Mouse (Mus musculus): ENCODE measurements around the gene Borcs5. TPM values are rescaled to one million over a fixed set of nuclear protein-coding genes. Genes with fewer than 3 reads are reported as not detected.

The Borcs5 gene
- polyA plus RNA-seq, 1 experiment from 2014 or later = 15.1 TPM

DNA sequence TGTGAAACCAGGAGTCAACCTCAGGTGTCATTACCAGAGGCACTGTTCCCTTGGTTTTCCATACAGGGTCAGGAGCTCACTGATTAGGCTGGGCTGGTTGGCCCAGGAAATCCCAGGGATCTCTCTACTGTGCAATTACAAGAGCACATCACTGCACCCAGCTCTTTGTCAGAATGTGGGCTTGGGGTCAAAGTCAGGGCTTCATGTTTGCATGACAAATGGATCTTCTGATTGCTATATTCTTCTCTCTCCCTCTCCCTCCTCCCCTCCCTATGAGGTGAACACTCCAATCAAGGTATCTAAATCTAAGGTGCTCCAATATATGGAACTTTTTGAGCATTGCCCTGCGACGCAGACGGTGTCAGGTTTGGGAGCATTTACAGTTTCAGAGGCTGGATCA is 55.7 kb downstream of the Borcs5 start:
- Histone ChIP-seq H3K27ac (ENCODE audit: low read depth) (no peak overlapping the region), H3K4me3 (ENCODE audit: low read depth, low read length) (no peak overlapping the region), H3K27me3 (replicated peaks; ENCODE audit: control insufficient read depth, insufficient read depth, low read length) (no peaks in the 10 kb centered on the region), H3K9ac (ENCODE audit: low read length) (no peak overlapping the region), H3K4me1 (replicated peaks; ENCODE audit: control insufficient read depth, insufficient read depth, low read length) (no peaks in the 10 kb centered on the region), H3K4me2 (ENCODE audit: low read length) (no peak overlapping the region), H3K9me3 (ENCODE audit: control insufficient read depth, low read length) (no peaks in the 10 kb centered on the region), H3K36me3 (ENCODE audit: control insufficient read depth, insufficient read depth, low read length) (no peaks in the 10 kb centered on the region)
- no peak for DNase-seq (ENCODE audit: low spot score)
- ATAC-seq (replicated peaks; ENCODE audit: low FRiP score, low TSS enrichment, low read depth) = no peak
- 96% methylated on average over 3 of the region's 3 CpGs for WGBS

DNA sequence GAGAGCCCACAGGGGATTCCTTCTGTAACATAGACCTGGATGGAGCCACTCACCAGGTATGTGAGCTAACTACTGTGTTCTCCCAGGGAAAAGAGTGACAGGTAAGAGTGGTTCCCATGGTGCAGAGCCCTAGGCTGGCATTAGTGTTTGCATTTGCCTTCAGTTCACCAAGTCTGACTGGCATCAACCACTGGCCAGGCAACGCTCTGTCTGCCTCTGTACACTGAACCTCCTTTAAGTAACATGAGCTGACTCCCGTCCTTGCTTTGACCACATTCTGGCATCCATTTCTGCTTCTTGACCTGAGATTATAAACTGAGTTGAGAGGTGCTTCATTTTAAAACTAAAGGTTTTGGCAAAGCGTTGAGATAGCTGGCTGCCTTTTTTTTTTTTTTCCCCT is 56.3 kb downstream of the Borcs5 start:
- Histone ChIP-seq H3K27me3 (replicated peaks; ENCODE audit: control insufficient read depth, insufficient read depth, low read length) (no peaks in the 10 kb centered on the region), H3K9ac (ENCODE audit: low read length) (no peak overlapping the region), H3K36me3 (ENCODE audit: control insufficient read depth, insufficient read depth, low read length) (no peaks in the 10 kb centered on the region), H3K27ac (ENCODE audit: low read depth) (no peak overlapping the region), H3K4me3 (ENCODE audit: low read depth, low read length) (no peak overlapping the region), H3K4me1 (replicated peaks; ENCODE audit: control insufficient read depth, insufficient read depth, low read length) (0 out of 2 replicates have a peak, but pooled peaks cover 2% of the 10 kb centered on the region), H3K9me3 (ENCODE audit: control insufficient read depth, low read length) (no peaks in the 10 kb centered on the region), H3K4me2 (ENCODE audit: low read length) (no peak overlapping the region)
- DNase-seq (ENCODE audit: low spot score) (no peak), ATAC-seq (replicated peaks; ENCODE audit: low FRiP score, low TSS enrichment, low read depth) (no peak)
- 64% methylated on average over 3 of the region's 3 CpGs for WGBS

DNA sequence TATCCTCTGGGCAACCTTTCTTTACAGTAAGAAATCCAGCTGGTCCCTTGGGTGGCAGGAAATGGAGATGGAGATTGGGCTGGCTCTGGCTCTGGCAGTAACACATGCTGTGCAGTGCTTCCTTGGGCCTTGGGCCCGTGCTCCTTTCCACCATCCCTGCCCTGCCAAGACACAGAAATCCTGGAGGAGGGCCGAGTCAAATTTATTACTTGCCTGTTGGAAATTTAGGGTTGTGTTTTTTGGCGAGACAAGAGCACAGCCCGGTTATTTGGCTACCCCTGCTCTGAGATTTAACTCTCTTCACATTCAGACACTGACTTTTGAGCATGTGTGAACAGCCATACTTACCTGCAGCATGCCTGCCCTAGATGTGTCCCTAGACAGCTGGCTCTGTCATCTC is 56.8 kb downstream of the Borcs5 start:
- Histone ChIP-seq H3K9ac (ENCODE audit: low read length) (no peak overlapping the region), H3K27ac (ENCODE audit: low read depth) (no peak overlapping the region), H3K4me2 (ENCODE audit: low read length) (no peak overlapping the region), H3K9me3 (ENCODE audit: control insufficient read depth, low read length) (no peaks in the 10 kb centered on the region), H3K4me1 (replicated peaks; ENCODE audit: control insufficient read depth, insufficient read depth, low read length) (0 out of 2 replicates have a peak, but pooled peaks cover 6% of the 10 kb centered on the region), H3K36me3 (ENCODE audit: control insufficient read depth, insufficient read depth, low read length) (no peaks in the 10 kb centered on the region), H3K4me3 (ENCODE audit: low read depth, low read length) (no peak overlapping the region), H3K27me3 (replicated peaks; ENCODE audit: control insufficient read depth, insufficient read depth, low read length) (no peaks in the 10 kb centered on the region)
- ATAC-seq (replicated peaks; ENCODE audit: low FRiP score, low TSS enrichment, low read depth) = no peak
- DNase-seq (ENCODE audit: low spot score) = no peak
- WGBS = 57% methylated on average over 4 of the region's 4 CpGs

DNA sequence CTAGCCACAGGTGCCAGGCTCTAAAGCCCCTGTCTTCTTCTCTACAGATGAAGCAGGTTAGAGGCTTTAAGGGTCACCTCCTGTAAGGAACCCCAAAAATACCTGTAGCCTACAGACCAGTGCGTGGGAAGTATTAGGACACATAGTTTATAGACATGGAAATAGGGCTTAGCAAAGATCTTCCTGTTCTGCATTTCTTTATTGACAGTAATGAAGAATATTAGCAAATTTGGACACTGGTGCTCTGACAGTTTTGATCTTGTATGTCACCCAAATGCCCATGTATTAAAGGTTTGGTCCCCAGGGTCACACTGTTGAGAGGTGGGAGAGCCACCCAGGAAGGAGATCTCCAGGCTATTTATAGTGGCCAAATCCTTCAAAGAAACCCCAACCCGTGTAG is 57.2 kb downstream of the Borcs5 start:
- DNase-seq (ENCODE audit: low spot score) (no peak), ATAC-seq (replicated peaks; ENCODE audit: low FRiP score, low TSS enrichment, low read depth) (no peak)
- H3K4me1 ChIP-seq (replicated peaks; ENCODE audit: control insufficient read depth, insufficient read depth, low read length) = 0 out of 2 replicates have a peak, but pooled peaks cover 7% of the 10 kb centered on the region
- H3K36me3 ChIP-seq (ENCODE audit: control insufficient read depth, insufficient read depth, low read length) = no peaks in the 10 kb centered on the region
- 74% methylated on average over 2 of the region's 2 CpGs for WGBS
- no peak overlapping the region for H3K27ac ChIP-seq (ENCODE audit: low read depth)
- no peak overlapping the region for H3K9ac ChIP-seq (ENCODE audit: low read length)
- H3K9me3 ChIP-seq (ENCODE audit: control insufficient read depth, low read length) = no peaks in the 10 kb centered on the region
- no peaks in the 10 kb centered on the region for H3K27me3 ChIP-seq (replicated peaks; ENCODE audit: control insufficient read depth, insufficient read depth, low read length)
- no peak overlapping the region for H3K4me3 ChIP-seq (ENCODE audit: low read depth, low read length)
- no peak overlapping the region for H3K4me2 ChIP-seq (ENCODE audit: low read length)

DNA sequence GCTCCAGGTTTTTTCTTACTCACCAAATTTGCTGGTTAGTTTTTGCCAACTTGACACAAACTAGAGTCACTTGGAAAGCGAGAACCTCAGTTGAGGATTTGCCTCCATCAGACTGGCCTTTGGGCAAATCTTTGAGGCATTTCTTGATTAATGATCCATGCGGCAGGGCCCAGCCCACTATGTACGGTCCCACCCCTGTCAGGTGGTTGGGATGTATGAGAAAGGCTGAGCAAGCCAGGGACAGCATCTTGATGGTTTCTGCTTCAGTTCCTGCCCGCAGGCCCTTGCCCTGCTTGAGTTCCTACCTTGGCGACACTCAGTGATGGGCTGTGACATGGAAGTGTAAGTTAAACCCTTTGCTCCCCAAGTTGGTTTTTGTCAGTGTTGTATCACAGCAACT is 58.9 kb downstream of the Borcs5 start:
- Histone ChIP-seq H3K27ac (ENCODE audit: low read depth) (no peak overlapping the region), H3K9ac (ENCODE audit: low read length) (no peak overlapping the region), H3K9me3 (ENCODE audit: control insufficient read depth, low read length) (no peaks in the 10 kb centered on the region), H3K4me1 (replicated peaks; ENCODE audit: control insufficient read depth, insufficient read depth, low read length) (0 out of 2 replicates have a peak, but pooled peaks cover 7% of the 10 kb centered on the region), H3K4me3 (ENCODE audit: low read depth, low read length) (no peak overlapping the region), H3K36me3 (ENCODE audit: control insufficient read depth, insufficient read depth, low read length) (no peaks in the 10 kb centered on the region), H3K4me2 (ENCODE audit: low read length) (no peak overlapping the region), H3K27me3 (replicated peaks; ENCODE audit: control insufficient read depth, insufficient read depth, low read length) (no peaks in the 10 kb centered on the region)
- no peak for DNase-seq (ENCODE audit: low spot score)
- no peak for ATAC-seq (replicated peaks; ENCODE audit: low FRiP score, low TSS enrichment, low read depth)
- 88% methylated on average over 5 of the region's 5 CpGs for WGBS

DNA sequence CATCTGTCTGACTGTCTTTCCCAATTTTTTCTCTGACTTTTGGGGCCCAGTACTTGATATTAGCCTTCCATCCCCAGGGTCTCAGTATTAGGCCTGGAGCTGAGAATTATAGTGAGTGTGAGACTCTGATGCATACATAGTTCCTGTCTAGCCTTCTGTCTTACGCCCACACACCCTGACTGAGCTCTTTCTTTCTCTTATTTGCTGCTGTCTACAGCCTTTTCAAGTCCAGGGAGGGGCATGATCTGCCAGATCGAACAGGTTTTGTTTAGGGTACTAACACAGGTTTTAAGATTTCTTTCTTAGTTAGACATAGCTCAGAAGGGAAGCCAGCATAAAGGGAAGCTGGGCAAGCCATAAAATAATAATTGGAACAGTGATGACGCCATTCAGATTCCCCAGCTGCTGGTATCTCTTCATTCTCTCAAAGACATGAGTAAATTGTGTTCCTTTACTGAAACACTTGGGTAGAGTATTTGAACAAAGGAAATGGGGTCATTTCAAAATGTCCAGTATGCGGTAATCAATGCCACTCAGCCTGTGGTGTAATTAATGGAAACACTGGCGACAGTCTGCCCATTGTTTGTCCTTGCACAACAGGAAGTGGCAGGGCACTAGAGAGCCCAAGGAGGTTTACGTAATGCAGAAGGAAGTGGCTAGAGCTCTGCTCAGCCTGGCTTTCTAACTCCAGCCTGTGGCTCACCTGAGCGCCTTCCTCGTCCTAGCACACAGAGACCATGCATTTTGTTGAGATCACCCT is 61.3 kb downstream of the Borcs5 start:
- Histone ChIP-seq H3K27me3 (replicated peaks; ENCODE audit: control insufficient read depth, insufficient read depth, low read length) (no peaks in the 10 kb centered on the region), H3K4me1 (replicated peaks; ENCODE audit: control insufficient read depth, insufficient read depth, low read length) (0 out of 2 replicates have a peak, but pooled peaks cover 7% of the 10 kb centered on the region), H3K9ac (ENCODE audit: low read length) (no peak overlapping the region), H3K9me3 (ENCODE audit: control insufficient read depth, low read length) (no peaks in the 10 kb centered on the region), H3K27ac (ENCODE audit: low read depth) (peak overlapping the region; percentile 69), H3K4me2 (ENCODE audit: low read length) (no peak overlapping the region), H3K36me3 (ENCODE audit: control insufficient read depth, insufficient read depth, low read length) (no peaks in the 10 kb centered on the region), H3K4me3 (ENCODE audit: low read depth, low read length) (no peak overlapping the region)
- no peak for DNase-seq (ENCODE audit: low spot score)
- 64% methylated on average over 8 of the region's 8 CpGs for whole genome bisulfite sequencing
- ATAC-seq (replicated peaks; ENCODE audit: low FRiP score, low TSS enrichment, low read depth) = peak; percentile 77

DNA sequence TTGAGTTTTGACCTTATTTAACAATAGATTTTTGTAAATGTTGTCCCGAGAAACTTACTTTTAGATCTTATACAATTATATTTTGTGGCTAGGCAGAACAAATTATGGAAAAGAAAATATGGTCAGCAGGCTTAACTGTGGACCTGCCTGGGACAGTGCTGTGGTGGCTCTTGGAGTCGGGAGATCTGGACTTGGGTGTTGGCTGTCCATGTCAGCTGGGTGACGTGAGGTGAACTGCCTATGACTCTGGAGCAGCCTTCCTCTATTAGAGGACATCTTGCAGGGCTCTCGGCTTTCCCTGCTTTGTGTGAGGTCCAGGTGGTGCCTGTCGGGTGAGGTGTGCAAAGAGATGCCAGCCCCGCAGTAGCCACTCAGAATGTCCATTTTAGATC is 61.9 kb downstream of the Borcs5 start:
- Histone ChIP-seq H3K4me1 (replicated peaks; ENCODE audit: control insufficient read depth, insufficient read depth, low read length) (0 out of 2 replicates have a peak, but pooled peaks cover 7% of the 10 kb centered on the region), H3K4me3 (ENCODE audit: low read depth, low read length) (no peak overlapping the region), H3K36me3 (ENCODE audit: control insufficient read depth, insufficient read depth, low read length) (no peaks in the 10 kb centered on the region), H3K4me2 (ENCODE audit: low read length) (no peak overlapping the region), H3K27ac (ENCODE audit: low read depth) (peak overlapping the region; percentile 69), H3K9me3 (ENCODE audit: control insufficient read depth, low read length) (no peaks in the 10 kb centered on the region), H3K9ac (ENCODE audit: low read length) (no peak overlapping the region), H3K27me3 (replicated peaks; ENCODE audit: control insufficient read depth, insufficient read depth, low read length) (no peaks in the 10 kb centered on the region)
- DNase-seq (ENCODE audit: low spot score) = no peak
- 83% methylated on average over 6 of the region's 6 CpGs for whole genome bisulfite sequencing
- no peak for ATAC-seq (replicated peaks; ENCODE audit: low FRiP score, low TSS enrichment, low read depth)

DNA sequence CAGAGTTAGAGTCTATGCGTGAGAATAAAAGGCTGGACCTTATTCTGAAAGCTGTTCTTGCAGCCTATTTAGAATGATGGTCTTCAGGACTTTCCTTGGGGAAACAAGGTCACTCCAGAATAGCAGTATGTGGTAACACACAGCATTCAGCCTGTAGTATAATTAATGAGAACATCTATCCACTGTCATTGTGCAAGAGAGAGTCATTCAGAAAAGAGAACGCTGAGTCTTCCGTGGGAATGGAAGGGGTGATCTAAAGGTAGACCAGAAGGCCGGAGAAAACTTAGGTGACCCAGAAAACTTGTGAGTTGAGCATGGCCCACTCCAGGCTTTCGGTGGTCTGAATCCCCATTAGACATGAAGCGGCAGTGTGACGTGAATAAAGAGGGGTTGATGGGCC is 62.9 kb downstream of the Borcs5 start:
- 96% methylated on average over 7 of the region's 7 CpGs for WGBS
- H3K27me3 ChIP-seq (replicated peaks; ENCODE audit: control insufficient read depth, insufficient read depth, low read length) = no peaks in the 10 kb centered on the region
- H3K9me3 ChIP-seq (ENCODE audit: control insufficient read depth, low read length) = no peaks in the 10 kb centered on the region

More for the DNA sequence above, 62.9 kb downstream of the Borcs5 start:
- Histone ChIP-seq H3K9ac (ENCODE audit: low read length) (no peak overlapping the region), H3K27ac (ENCODE audit: low read depth) (no peak overlapping the region), H3K4me2 (ENCODE audit: low read length) (no peak overlapping the region), H3K36me3 (ENCODE audit: control insufficient read depth, insufficient read depth, low read length) (no peaks in the 10 kb centered on the region), H3K4me1 (replicated peaks; ENCODE audit: control insufficient read depth, insufficient read depth, low read length) (0 out of 2 replicates have a peak, but pooled peaks cover 7% of the 10 kb centered on the region), H3K4me3 (ENCODE audit: low read depth, low read length) (no peak overlapping the region)
- ATAC-seq (replicated peaks; ENCODE audit: low FRiP score, low TSS enrichment, low read depth) (no peak), DNase-seq (ENCODE audit: low spot score) (no peak)
